ENCODE assay signal across 18 mouse cellular contexts in genomic region chr17:4990911-4991560, GRCm38 (mm10). TPM values are rescaled to one million over a fixed set of nuclear protein-coding genes. Genes with fewer than 3 reads are reported as not detected.
DNase-seq lines count a peak whose midpoint lies in the region; ATAC-seq and TF ChIP-seq lines count a peak whose summit lies in the region.
"Had no signal": no experiment of that assay in that cellular context is flagged by ENCODE, and none has a peak within 500 bp of the region (broad histone marks: within the 10 kb centered on the region; RNA-seq: fewer than 3 reads in every experiment).

No protein-coding gene starts in this region.

- TF ChIP-seq POLR2A in small intestine, adult 2 months (IDR thresholded peaks at IDR 0.05; ENCODE audit: low read depth, low read length), result no peak

- no peaks in the 10 kb centered on the region for H3K36me3 ChIP-seq in forebrain, embryonic 10.5 days (replicated peaks)
- H3K36me3 ChIP-seq in forebrain, postnatal 0 days (ENCODE audit: insufficient read depth), result no peaks in the 10 kb centered on the region
- no peaks in the 10 kb centered on the region for H3K36me3 ChIP-seq in forebrain, embryonic 14.5 days (ENCODE audit: control insufficient read depth, insufficient read depth, low read length)
- H3K36me3 ChIP-seq in intestine, embryonic 15.5 days, result no peaks in the 10 kb centered on the region
- no peaks in the 10 kb centered on the region for H3K36me3 ChIP-seq in small intestine, adult 2 months (ENCODE audit: control insufficient read depth, insufficient read depth, low read length)
- H3K36me3 ChIP-seq: embryonic facial prominence, embryonic 10.5 days; lung, embryonic 15.5 days had no signal

- no peak overlapping the region for H3K9ac ChIP-seq in forebrain, postnatal 0 days
- no peak overlapping the region for H3K9ac ChIP-seq in forebrain, embryonic 14.5 days (ENCODE audit: low read length)
- no peak overlapping the region for H3K9ac ChIP-seq in intestine, embryonic 15.5 days
- H3K9ac ChIP-seq: lung, embryonic 15.5 days had no signal

- peak overlapping the region; percentile 12; the same call in 1 of the 2 replicates for H3K4me3 ChIP-seq in forebrain, embryonic 10.5 days
- H3K4me3 ChIP-seq in forebrain, postnatal 0 days (ENCODE audit: low read depth, low read length), result no peak overlapping the region
- H3K4me3 ChIP-seq in forebrain, embryonic 14.5 days (ENCODE audit: low read depth, low read length), result no peak overlapping the region
- H3K4me3 ChIP-seq in intestine, embryonic 15.5 days (replicated peaks), result no peak overlapping the region
- no peak overlapping the region for H3K4me3 ChIP-seq in small intestine, adult 2 months (ENCODE audit: low read depth, low read length)
- H3K4me3 ChIP-seq in gastrocnemius, adult 2 months, result no peak overlapping the region
- H3K4me3 ChIP-seq: embryonic facial prominence, embryonic 10.5 days; lung, embryonic 15.5 days had no signal

- H3K4me1 ChIP-seq in forebrain, embryonic 10.5 days, result peaks cover 36% of the 10 kb centered on the region
- no peaks in the 10 kb centered on the region; the same call in 1 of the 2 replicates for H3K4me1 ChIP-seq in forebrain, postnatal 0 days (ENCODE audit: insufficient read depth)
- peaks cover 21% of the 10 kb centered on the region for H3K4me1 ChIP-seq in forebrain, embryonic 14.5 days (ENCODE audit: control insufficient read depth, insufficient read depth, low read length)
- 0 out of 2 replicates have a peak, but pooled peaks cover 2% of the 10 kb centered on the region for H3K4me1 ChIP-seq in intestine, embryonic 15.5 days (replicated peaks)
- H3K4me1 ChIP-seq in small intestine, adult 2 months (ENCODE audit: control insufficient read depth, insufficient read depth, insufficient read length, low read length), result peaks cover 10% of the 10 kb centered on the region; the same call in 1 of the 2 replicates

- WGBS in forebrain, embryonic 10.5 days, result 36% methylated on average over 16 of the region's 16 CpGs
- WGBS in forebrain, postnatal 0 days, result 17% methylated on average over 16 of the region's 16 CpGs
- 5% methylated on average over 16 of the region's 16 CpGs for WGBS in forebrain, embryonic 14.5 days
- WGBS in intestine, embryonic 15.5 days, result 60% methylated on average over 16 of the region's 16 CpGs
- 55% methylated on average over 16 of the region's 16 CpGs for WGBS in small intestine, adult 2 months

- H3K27ac ChIP-seq in forebrain, embryonic 10.5 days, result 0 out of 2 replicates have a peak overlapping the region, but pooled peaks have one; percentile 35
- no peak overlapping the region for H3K27ac ChIP-seq in forebrain, postnatal 0 days (ENCODE audit: low read depth, low read length)
- H3K27ac ChIP-seq in forebrain, embryonic 14.5 days (ENCODE audit: low read depth, low read length), result no peak overlapping the region
- 0 out of 2 replicates have a peak overlapping the region, but pooled peaks have one; percentile 37 for H3K27ac ChIP-seq in intestine, embryonic 15.5 days
- peak overlapping the region; percentile 69 for H3K27ac ChIP-seq in small intestine, adult 2 months (ENCODE audit: insufficient read depth, low read depth, low read length)
- H3K27ac ChIP-seq in gastrocnemius, adult 2 months, result no peak overlapping the region
- H3K27ac ChIP-seq: embryonic facial prominence, embryonic 10.5 days; lung, embryonic 15.5 days had no signal

- DNase-seq in forebrain, embryonic 10.5 days (ENCODE audit: extremely low spot score, low spot score), result no peak
- DNase-seq in forebrain, postnatal 0 days, result no peak
- peak; percentile 79 for DNase-seq in forebrain, embryonic 14.5 days (ENCODE audit: low spot score)
- DNase-seq in urinary bladder, adult 18-20 months (ENCODE audit: low spot score in 2 of 2), result no peak
- DNase-seq in kidney, adult 11 months, result no peak
- DNase-seq in gastrocnemius, adult 2 months, result no peak
- DNase-seq: adrenal gland, postnatal 36 days; cerebellum, postnatal 10 days; heart, postnatal 10 days; kidney, adult 9 months; kidney, postnatal 4 days; right cerebral cortex, postnatal 4 days; thymus, postnatal 36 days had no signal

- H3K27me3 ChIP-seq in forebrain, embryonic 10.5 days (ENCODE audit: poor library complexity, severe bottlenecking), result peaks cover 42% of the 10 kb centered on the region
- no peaks in the 10 kb centered on the region for H3K27me3 ChIP-seq in forebrain, postnatal 0 days (ENCODE audit: insufficient read depth, low read length)
- no peaks in the 10 kb centered on the region; the same call in 1 of the 2 replicates for H3K27me3 ChIP-seq in forebrain, embryonic 14.5 days (replicated peaks; ENCODE audit: control insufficient read depth, insufficient read depth, low read length)
- no peaks in the 10 kb centered on the region for H3K27me3 ChIP-seq in intestine, embryonic 15.5 days (replicated peaks)
- H3K27me3 ChIP-seq in small intestine, adult 2 months (ENCODE audit: control insufficient read depth, insufficient read depth, low read length), result no peaks in the 10 kb centered on the region
- H3K27me3 ChIP-seq: CH12.LX; lung, embryonic 15.5 days had no signal

- H3K9me3 ChIP-seq in forebrain, embryonic 10.5 days, result no peaks in the 10 kb centered on the region
- no peaks in the 10 kb centered on the region for H3K9me3 ChIP-seq in forebrain, postnatal 0 days (ENCODE audit: low read length)
- no peaks in the 10 kb centered on the region for H3K9me3 ChIP-seq in forebrain, embryonic 14.5 days (replicated peaks; ENCODE audit: control insufficient read depth, low read length)
- no peaks in the 10 kb centered on the region for H3K9me3 ChIP-seq in intestine, embryonic 15.5 days
- H3K9me3 ChIP-seq: embryonic facial prominence, embryonic 10.5 days; lung, embryonic 15.5 days had no signal

- ATAC-seq in forebrain, postnatal 0 days, result no peak
- ATAC-seq in forebrain, embryonic 14.5 days, result no peak
- ATAC-seq in intestine, embryonic 15.5 days, result no peak

- TF ChIP-seq CTCF in forebrain, postnatal 0 days (IDR thresholded peaks at IDR 0.05; ENCODE audit: low read depth), result no peak
- no peak for TF ChIP-seq CTCF in small intestine, adult 2 months (IDR thresholded peaks at IDR 0.05; ENCODE audit: extremely low read depth, insufficient read length, insufficient replicate concordance, low read depth, low read length)
- no peak for TF ChIP-seq CTCF in gastrocnemius, adult 2 months (IDR thresholded peaks at IDR 0.05)

- intact Hi-C loops in gastrocnemius, adult 2 months (cut with DNase I), result loop anchor here (5.0 to 10.0 kb wide), 3 partner anchors 44 to 376 kb away; no protein-coding TSS in a partner anchor

- H3K4me2 ChIP-seq in forebrain, postnatal 0 days (ENCODE audit: low read depth), result no peak overlapping the region
- peak overlapping the region; percentile 20; the same call in 1 of the 2 replicates for H3K4me2 ChIP-seq in forebrain, embryonic 14.5 days (ENCODE audit: low read length)
- no peak overlapping the region for H3K4me2 ChIP-seq in intestine, embryonic 15.5 days (replicated peaks)
- H3K4me2 ChIP-seq: lung, embryonic 15.5 days had no signal

RNA-seq across cellular contexts. Expression of gene Arid1b, which starts 3.1 kb away (rescaled TPM):
- 9.1 and 9.6 TPM in 2 replicates for polyA plus RNA-seq in forebrain, embryonic 10.5 days (2016; fragmentation: Nextera tagmentation; extraction: Ambion mirVana)
- total RNA-seq in forebrain, postnatal 0 days (2014; rRNA removed), result 40.5 and 51.6 TPM in 2 replicates
- 8.0 and 10.5 TPM in 2 replicates for polyA plus RNA-seq in forebrain, postnatal 0 days (2015; fragmentation: Nextera tagmentation; extraction: Ambion mirVana)
- polyA plus RNA-seq in forebrain, embryonic 14.5 days (2014; fragmentation: Nextera tagmentation; extraction: Ambion mirVana), result 11.1 and 14.7 TPM in 2 replicates
- polyA plus RNA-seq in intestine, embryonic 15.5 days (2015; fragmentation: Nextera tagmentation; extraction: Ambion mirVana), result 7.4 and 9.1 TPM in 2 replicates
- 37.7 and 59.4 TPM in 2 replicates for polyA plus RNA-seq in small intestine, adult 2 months (2012; rRNA removed)
- total RNA-seq in gastrocnemius, adult 2 months (2021), result 10 to 100 TPM; 35.1 to 35.6 TPM

Comparison
In these comparisons a context has a peak if more than half of its experiments do, and no peak if none do; other contexts are left out.
1. H3K27ac ChIP-seq: peak in forebrain, embryonic 10.5 days (single experiment), intestine, embryonic 15.5 days (single experiment) and small intestine, adult 2 months (single experiment); none in forebrain, postnatal 0 days (single experiment), forebrain, embryonic 14.5 days (single experiment) and gastrocnemius, adult 2 months (single experiment).